Comparison of ENCODE assay signal across 8 mouse cellular contexts in genomic region chr6:31564182-31564531, GRCm38 (mm10). TPM values are rescaled to one million over a fixed set of nuclear protein-coding genes. Genes with fewer than 3 reads are reported as not detected.
DNase-seq lines count a peak whose midpoint lies in the region; ATAC-seq and TF ChIP-seq lines count a peak whose summit lies in the region.

No protein-coding gene starts in this region.

- 0 out of 2 replicates have a peak, but pooled peaks cover 4% of the 10 kb centered on the region for H3K27me3 ChIP-seq in lung, postnatal 0 days (replicated peaks; ENCODE audit: insufficient read depth, low read length)
- H3K27me3 ChIP-seq in limb, embryonic 11.5 days (ENCODE audit: control insufficient read depth, insufficient read depth, low read length): peaks cover 52% of the 10 kb centered on the region
- H3K27me3 ChIP-seq in small intestine, adult 2 months (ENCODE audit: control insufficient read depth, insufficient read depth, low read length): peaks cover 29% of the 10 kb centered on the region

- H3K4me1 ChIP-seq in lung, postnatal 0 days (ENCODE audit: insufficient read depth, low read depth, low read length): no peaks in the 10 kb centered on the region; the same call in 1 of the 2 replicates
- 0 out of 2 replicates have a peak, but pooled peaks cover 2% of the 10 kb centered on the region for H3K4me1 ChIP-seq in limb, embryonic 11.5 days (ENCODE audit: control insufficient read depth, insufficient read depth, low read length)
- H3K4me1 ChIP-seq in small intestine, adult 2 months (ENCODE audit: control insufficient read depth, insufficient read depth, insufficient read length, low read length): 0 out of 2 replicates have a peak, but pooled peaks cover 4% of the 10 kb centered on the region

- peak overlapping the region; percentile 55 for H3K4me3 ChIP-seq in lung, postnatal 0 days (ENCODE audit: low read depth, low read length)
- H3K4me3 ChIP-seq in limb, embryonic 11.5 days (ENCODE audit: low read depth, low read length): peak overlapping the region; percentile 55
- peak overlapping the region; percentile 76 for H3K4me3 ChIP-seq in small intestine, adult 2 months (ENCODE audit: low read depth, low read length)

- peak overlapping the region; percentile 82 for H3K4me2 ChIP-seq in lung, postnatal 0 days (replicated peaks; ENCODE audit: low read depth, low read length)
- peak overlapping the region; percentile 94 for H3K4me2 ChIP-seq in limb, embryonic 11.5 days (ENCODE audit: low read depth, severe bottlenecking)

- H3K9me3 ChIP-seq in lung, postnatal 0 days (ENCODE audit: low read length): no peaks in the 10 kb centered on the region
- H3K9me3 ChIP-seq in limb, embryonic 11.5 days (ENCODE audit: control insufficient read depth, low read length): no peaks in the 10 kb centered on the region

- no peaks in the 10 kb centered on the region for H3K36me3 ChIP-seq in lung, postnatal 0 days (ENCODE audit: insufficient read depth, low read length)
- no peaks in the 10 kb centered on the region for H3K36me3 ChIP-seq in limb, embryonic 11.5 days (ENCODE audit: control insufficient read depth, insufficient read depth, low read length)
- no peaks in the 10 kb centered on the region for H3K36me3 ChIP-seq in small intestine, adult 2 months (ENCODE audit: control insufficient read depth, insufficient read depth, low read length)

- under 1% methylated on average over 18 of the region's 18 CpGs for WGBS in lung, postnatal 0 days
- 1% methylated on average over 18 of the region's 18 CpGs for WGBS in limb, embryonic 11.5 days
- 2% methylated on average over 18 of the region's 18 CpGs for WGBS in small intestine, adult 2 months

- peak; percentile 4 for DNase-seq in cerebellum, adult 9-10 months
- no peak for DNase-seq in cerebellum, adult 9-11 months
- no peak for DNase-seq in lung, postnatal 0 days (ENCODE audit: low spot score)
- DNase-seq in lung, adult 18-20 months: no peak
- DNase-seq in limb, embryonic 11.5 days (ENCODE audit: low spot score): peak; percentile 63
- no peak for DNase-seq in T-cell, adult 2 months (ENCODE audit: low spot score)
- no peak for DNase-seq in layer of hippocampus, adult 18-20 months (ENCODE audit: low spot score in 2 of 2)

- no peak; the same call in 1 of the 2 replicates for TF ChIP-seq CTCF in lung, postnatal 0 days (IDR thresholded peaks at IDR 0.05)
- no peak for TF ChIP-seq CTCF in small intestine, adult 2 months (IDR thresholded peaks at IDR 0.05; ENCODE audit: extremely low read depth, insufficient read length, insufficient replicate concordance, low read depth, low read length)

- H3K9ac ChIP-seq in lung, postnatal 0 days (replicated peaks; ENCODE audit: low read depth): no peak overlapping the region
- H3K9ac ChIP-seq in limb, embryonic 11.5 days (ENCODE audit: low read length): 0 out of 2 replicates have a peak overlapping the region, but pooled peaks have one; percentile 30

- no peak for TF ChIP-seq POLR2A in small intestine, adult 2 months (IDR thresholded peaks at IDR 0.05; ENCODE audit: low read depth, low read length)

- peak overlapping the region; percentile 57; the same call in 1 of the 2 replicates for H3K27ac ChIP-seq in lung, postnatal 0 days (ENCODE audit: low read length)
- H3K27ac ChIP-seq in limb, embryonic 11.5 days (replicated peaks; ENCODE audit: low read depth, low read length): no peak overlapping the region
- H3K27ac ChIP-seq in small intestine, adult 2 months (ENCODE audit: insufficient read depth, low read depth, low read length): peak overlapping the region; percentile 30; the same call in 1 of the 2 replicates

- ATAC-seq in lung, postnatal 0 days: no peak
- ATAC-seq in limb, embryonic 11.5 days (ENCODE audit: insufficient number of reproducible peaks, low FRiP score, low TSS enrichment, low read depth): no peak; the same call in 1 of the 2 replicates

- no peak for TF ChIP-seq EP300 in lung, postnatal 0 days (IDR thresholded peaks at IDR 0.05)

RNA-seq across cellular contexts. Expression of gene Podxl, which starts 0.4 kb away (rescaled TPM):
- 56.8 and 58.6 TPM in 2 replicates for polyA plus RNA-seq in lung, postnatal 0 days (2015; fragmentation: Nextera tagmentation; extraction: Ambion mirVana)
- polyA plus RNA-seq in limb, embryonic 11.5 days (2014; fragmentation: Nextera tagmentation; extraction: Ambion mirVana): 6.1 and 7.4 TPM in 2 replicates
- polyA plus RNA-seq in small intestine, adult 2 months (2012; rRNA removed): 7.8 and 17.0 TPM in 2 replicates
- 10 to 100 TPM; 13.1 to 16.6 TPM for total RNA-seq in layer of hippocampus, adult 18-20 months (2021)

Comparison
In these comparisons a context has a peak if more than half of its experiments do, and no peak if none do; other contexts are left out.
1. DNase-seq: peak in cerebellum, adult 9-10 months (single experiment) and limb, embryonic 11.5 days (single experiment); none in cerebellum, adult 9-11 months (single experiment), lung, postnatal 0 days (single experiment), lung, adult 18-20 months (0 of 2), T-cell, adult 2 months (single experiment) and layer of hippocampus, adult 18-20 months (0 of 2).
2. Peak in every context shown above with its lines, with median percentiles within 50 percentile points of each other: H3K4me3 ChIP-seq.